Mouse (Mus musculus) lung, adult 18-20 months (tissue): ENCODE results near the gene Tmem109.

Experiments used
- DNase-seq, 2 experiments: peaks; one replicate each; pipeline ENCODE4 v3.0.0; 2022; ENCODE audit warnings: mixed read lengths in 2 of 2

Tmem109 gene

DNA sequence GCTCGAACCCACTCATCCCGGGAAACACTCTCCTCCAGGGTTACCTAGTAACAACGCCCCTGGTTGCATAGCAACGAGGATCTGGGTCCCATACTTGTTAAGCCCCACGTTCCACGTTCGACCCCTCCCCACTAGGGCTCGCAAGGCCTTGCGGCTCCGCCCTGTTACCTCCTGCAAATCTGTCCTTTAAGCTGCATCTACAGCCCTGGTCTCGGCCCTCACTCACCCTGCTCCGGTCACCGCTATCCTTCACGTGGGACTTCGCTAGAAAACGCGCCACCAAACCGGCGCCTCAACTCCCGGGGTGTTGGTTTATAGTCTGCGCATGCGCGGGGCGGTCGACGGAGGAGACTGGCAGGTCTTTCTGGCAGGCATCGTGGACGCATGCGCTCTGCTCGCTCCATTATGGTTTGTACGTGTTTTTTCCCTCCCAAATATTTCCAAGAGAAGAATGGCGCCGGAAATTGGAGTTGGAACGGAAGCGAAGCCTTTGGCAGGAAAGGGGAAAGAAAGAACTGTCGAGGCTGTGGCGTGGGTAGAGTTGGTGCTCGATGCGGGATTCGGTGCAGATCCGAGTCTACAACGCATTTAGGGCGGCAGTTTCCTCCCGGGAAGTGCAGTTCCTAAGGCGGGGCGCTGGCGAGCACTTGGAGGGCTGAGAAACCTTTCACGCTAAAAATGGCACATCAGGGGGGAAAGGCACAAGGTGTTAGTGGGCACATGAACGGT, at the start of gene Tmem109:
Gene Tmem109, minus strand, starts transcription at position 576 of the 729 bp plus-strand sequence.
- peak; percentile 93 to 96 for DNase-seq

GRCm38 (mm10) chr19:10930641-10931040, 48.8 kb upstream of the Tmem109 start:
- DNase-seq = no peak

DNA sequence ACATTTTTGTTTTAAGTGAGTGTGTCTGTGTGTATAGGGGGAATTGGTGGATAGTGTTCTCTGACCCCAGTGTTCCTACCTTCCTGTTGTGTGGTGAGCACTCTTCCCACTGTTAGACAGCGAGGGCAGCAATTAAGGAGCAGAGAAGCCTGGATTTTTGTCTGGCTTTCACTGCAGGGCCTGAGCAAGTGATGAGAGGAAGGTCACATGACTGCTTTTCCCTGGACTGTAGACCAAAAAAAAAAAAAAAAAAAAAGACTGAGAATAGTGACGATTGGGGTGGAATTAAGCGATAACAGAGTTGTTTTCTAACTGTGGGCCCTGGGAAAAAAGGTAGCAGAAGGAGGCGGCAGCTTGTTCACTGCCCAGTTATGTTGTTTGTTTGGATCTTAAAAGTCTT, 44.9 kb upstream of the Tmem109 start:
- DNase-seq = no peak

GRCm38 (mm10) chr19:10926123-10926621, 44.4 kb upstream of the Tmem109 start:
- no peak for DNase-seq

GRCm38 (mm10) chr19:10924220-10924619, 42.4 kb upstream of the Tmem109 start:
- no peak for DNase-seq

GRCm38 (mm10) chr19:10921058-10921457, 39.3 kb upstream of the Tmem109 start:
- no peak for DNase-seq

GRCm38 (mm10) chr19:10920532-10920931, 38.7 kb upstream of the Tmem109 start, which contains the start of gene Zp1:
Gene Zp1 (minus strand): TSS chr19:10920632.
- DNase-seq = no peak

GRCm38 (mm10) chr19:10918321-10918991, 36.7 kb upstream of the Tmem109 start:
- no peak for DNase-seq

GRCm38 (mm10) chr19:10916506-10916905, 34.7 kb upstream of the Tmem109 start:
- DNase-seq = no peak

- DNase-seq = no peak
These were observed 33.1 kb upstream of the Tmem109 start for GRCm38 (mm10) chr19:10914870-10915269.

DNA sequence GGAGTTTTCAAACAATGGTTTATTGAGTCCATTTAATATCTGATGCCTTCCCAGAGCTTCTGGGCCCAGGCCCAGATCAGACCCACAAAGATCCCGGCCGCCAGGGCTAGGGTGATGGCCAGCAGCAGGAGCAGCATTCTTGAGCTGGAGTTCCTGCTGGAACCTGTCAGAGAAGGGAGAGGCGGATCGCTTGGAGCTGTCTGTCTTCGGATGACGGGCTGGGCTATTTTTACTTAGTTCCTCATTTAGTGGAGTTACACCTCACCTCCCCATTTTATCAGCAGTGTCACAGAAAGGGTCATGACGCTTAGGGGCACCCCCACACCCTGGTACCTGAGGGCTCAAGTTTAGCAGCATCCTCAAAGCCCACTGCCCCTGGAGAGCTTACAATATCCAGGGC, 32.5 kb upstream of the Tmem109 start:
- DNase-seq = no peak

- DNase-seq = no peak
These were observed 27.4 kb upstream of the Tmem109 start for GRCm38 (mm10) chr19:10909087-10909721.

- DNase-seq = peak; percentile 33 to 46
These were observed 26.1 kb upstream of the Tmem109 start for GRCm38 (mm10) chr19:10907891-10908290.

DNA sequence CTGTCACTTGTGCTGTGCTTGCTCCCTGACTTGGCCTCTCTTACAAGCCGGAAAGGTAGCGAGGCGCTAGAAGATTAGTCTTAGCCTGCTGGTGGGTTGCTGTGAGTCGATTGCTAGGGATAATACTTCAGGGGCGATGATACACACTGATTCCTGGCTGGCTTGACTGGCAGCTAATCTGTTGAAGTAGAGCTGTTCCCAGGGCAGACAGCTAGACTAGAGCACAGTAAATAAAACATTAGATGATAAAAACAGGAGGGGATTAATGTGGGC, 23.9 kb upstream of the Tmem109 start:
- DNase-seq = no peak

GRCm38 (mm10) chr19:10904927-10905727, 23.3 kb upstream of the Tmem109 start:
- peak; percentile 78 to 83 for DNase-seq

DNA sequence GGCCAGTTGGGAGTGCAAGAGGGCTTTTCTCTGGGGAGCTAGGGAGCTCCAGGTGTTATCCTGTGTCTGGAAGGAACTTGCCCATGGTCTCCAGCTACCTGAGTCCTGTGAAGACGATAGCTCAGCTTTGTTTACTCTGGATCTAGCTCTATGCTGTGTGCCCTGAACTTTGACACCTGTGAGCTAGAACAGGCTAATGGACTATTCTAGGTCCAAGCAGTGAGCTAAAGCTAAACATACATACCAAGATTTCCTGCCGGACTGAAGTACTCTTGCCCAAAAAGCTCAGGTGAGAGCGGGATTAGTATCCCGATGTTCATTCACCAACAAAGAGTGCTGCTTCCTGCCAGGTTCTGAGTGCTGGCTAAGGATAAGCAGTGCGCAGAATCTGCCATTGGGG, 22.7 kb upstream of the Tmem109 start:
- DNase-seq = no peak

DNA sequence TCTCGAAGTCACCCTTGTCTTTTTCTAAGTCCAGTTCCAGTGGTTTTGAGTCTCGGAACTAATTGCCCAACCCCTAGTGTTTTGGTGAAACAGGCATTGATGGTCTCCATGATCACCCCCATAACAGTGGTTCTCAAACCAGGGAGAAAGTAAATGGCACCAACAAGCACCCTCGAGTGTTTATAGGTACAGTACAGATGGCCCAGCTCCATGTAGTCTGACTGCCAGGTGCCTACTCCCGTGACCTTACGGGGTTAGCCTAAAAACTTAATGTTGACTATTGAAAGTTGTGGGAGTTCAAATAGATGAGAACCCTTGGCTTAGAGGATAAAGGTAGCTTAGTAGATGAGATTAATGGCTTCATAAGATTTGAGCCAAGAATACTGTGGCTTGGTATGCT, 19.2 kb upstream of the Tmem109 start:
- DNase-seq = no peak

GRCm38 (mm10) chr19:10900315-10900714, 18.5 kb upstream of the Tmem109 start:
- no peak for DNase-seq

DNA sequence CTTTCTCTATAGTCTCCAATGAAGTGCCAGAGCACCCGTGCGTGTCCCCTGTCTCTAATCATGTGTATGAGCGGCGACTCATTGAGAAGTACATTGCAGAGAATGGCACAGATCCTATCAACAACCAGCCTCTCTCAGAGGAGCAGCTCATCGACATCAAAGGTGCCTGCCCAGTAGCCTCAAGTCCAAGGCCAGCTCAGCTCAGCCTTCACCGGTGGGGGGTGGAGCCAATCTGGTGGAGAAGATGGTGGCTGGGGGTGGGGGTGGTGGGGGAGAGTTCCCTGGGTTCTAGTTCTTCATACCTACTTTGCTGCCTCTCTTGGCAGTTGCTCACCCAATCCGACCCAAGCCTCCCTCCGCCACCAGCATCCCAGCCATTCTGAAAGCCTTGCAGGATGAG, 15.7 kb upstream of the Tmem109 start:
- no peak for DNase-seq

- DNase-seq = no peak
These were observed 15.0 kb upstream of the Tmem109 start for GRCm38 (mm10) chr19:10896849-10897248.

DNA sequence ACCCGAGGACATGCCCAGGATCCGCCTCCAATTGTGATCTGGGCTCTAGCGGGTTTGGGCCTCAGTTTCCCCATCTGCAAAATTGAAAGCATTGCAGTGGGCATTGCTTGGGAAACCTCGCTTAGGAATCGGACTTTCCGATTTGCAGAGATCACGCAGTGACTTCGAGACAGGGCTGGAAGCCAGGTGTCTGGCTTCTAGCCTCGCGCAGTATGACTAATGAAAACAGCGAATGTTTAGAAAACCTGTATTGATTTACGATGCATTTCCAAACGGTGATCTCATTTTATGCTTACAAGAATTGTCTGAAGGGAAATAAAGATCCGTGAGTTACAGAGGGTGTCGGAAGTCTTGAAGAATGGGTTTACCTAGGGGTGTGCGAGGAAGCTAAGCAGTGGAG, 13.9 kb upstream of the Tmem109 start:
- DNase-seq = no peak

GRCm38 (mm10) chr19:10895016-10895528, 13.3 kb upstream of the Tmem109 start, which contains the start of gene Prpf19:
Gene Prpf19 (plus strand): TSS chr19:10895231.
- DNase-seq = peak; percentile 97 to 98

DNA sequence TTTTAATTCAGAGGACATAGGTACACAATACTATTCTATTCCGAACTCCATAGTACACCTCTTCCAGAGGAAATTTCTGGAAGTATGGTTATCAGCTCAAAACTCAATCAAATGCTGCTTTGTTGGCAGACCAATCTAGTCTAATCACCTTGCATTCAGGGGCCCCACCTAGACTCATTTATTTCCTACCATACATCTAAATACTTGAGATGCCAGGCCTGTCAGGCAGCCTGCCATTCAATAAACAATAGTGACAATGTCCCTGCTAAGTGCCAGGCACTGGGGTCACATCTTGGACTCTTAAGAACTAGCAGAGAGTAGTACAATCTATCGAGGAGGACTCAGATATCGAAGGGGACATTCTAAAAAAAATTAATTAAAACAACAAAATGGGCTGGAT, 10.4 kb upstream of the Tmem109 start:
- peak in 1 of 2 experiments; percentile 29 for DNase-seq
